Mouse (Mus musculus) intestine, embryonic 14.5 days (tissue): Measurements from ENCODE around the gene C2cd4d. TPM values are rescaled to one million over a fixed set of nuclear protein-coding genes. Genes with fewer than 3 reads are reported as not detected.

Experiments used
- ATAC-seq: fragments of 200-750 bp; cut with Nextera tagmentation; replicated peaks from 2 replicates; pipeline ENCODE4 v1.8.0; 2017; ENCODE audit warnings: low read depth, moderate number of reproducible peaks, moderate TSS enrichment, moderate library complexity; ENCODE audit not compliant: low FRiP score, low TSS enrichment
- DNase-seq: peaks from one replicate; pipeline ENCODE4 v3.0.0-alpha.2; 2018; ENCODE audit warnings: low spot score
- H3K27ac ChIP-seq: fragments of 300-500 bp; sonication (generic); 2 replicates; pipeline ENCODE4 v1.5.1; 2014; ENCODE audit warnings: low read depth, mild to moderate bottlenecking, control low read depth
- H3K27me3 ChIP-seq: fragments of 300-500 bp; sonication (generic); replicated peaks from 2 replicates; pipeline ENCODE4 v1.6.1; 2014; ENCODE audit warnings: low read length, control low read depth; ENCODE audit not compliant: control insufficient read depth, insufficient read depth
- H3K36me3 ChIP-seq: fragments of 300-500 bp; sonication (generic); 2 replicates; pipeline ENCODE4 v1.6.1; 2014; ENCODE audit warnings: low read length, control low read depth; ENCODE audit not compliant: control insufficient read depth, insufficient read depth
- H3K4me1 ChIP-seq: fragments of 300-500 bp; sonication (generic); replicated peaks from 2 replicates; pipeline ENCODE4 v1.6.1; 2014; ENCODE audit warnings: low read length, control low read depth, mixed read lengths; ENCODE audit not compliant: control insufficient read depth, insufficient read depth
- H3K4me2 ChIP-seq: fragments of 300-500 bp; sonication (generic); 2 replicates; pipeline ENCODE4 v1.6.1; 2014; ENCODE audit warnings: low read length
- H3K4me3 ChIP-seq: fragments of 300-500 bp; sonication (generic); 2 replicates; pipeline ENCODE4 v1.5.1; 2014; ENCODE audit warnings: low read depth, low read length, control low read depth, mixed read lengths
- H3K9ac ChIP-seq: fragments of 300-500 bp; sonication (generic); 2 replicates; pipeline ENCODE4 v1.6.1; 2014; ENCODE audit warnings: mild to moderate bottlenecking, low read length
- H3K9me3 ChIP-seq: fragments of 300-500 bp; sonication (generic); 2 replicates; pipeline ENCODE4 v1.6.1; 2016; ENCODE audit warnings: low read length, control low read depth; ENCODE audit not compliant: control insufficient read depth
- WGBS: fragments of 180-500 bp; shearing (Covaris S2); extraction: QIAGEN DNeasy Blood & Tissue Kit; methylation state at CpG from one replicate; pipeline ENCODE4 v1.1.7; 2014; 5-methylcytosine and 5-hydroxymethylcytosine counted together
- polyA plus RNA-seq: library from polyadenylated mRNA; unstranded; fragments of >200 nt; fragmentation: Nextera tagmentation; extraction: Ambion mirVana; gene quantifications from 2 replicates; pipeline ENCODE4 v1.2.1, GENCODE M21; 2014

The C2cd4d gene
- polyA plus RNA-seq, 1 experiment from 2014 or later, result 1.1 TPM

DNA sequence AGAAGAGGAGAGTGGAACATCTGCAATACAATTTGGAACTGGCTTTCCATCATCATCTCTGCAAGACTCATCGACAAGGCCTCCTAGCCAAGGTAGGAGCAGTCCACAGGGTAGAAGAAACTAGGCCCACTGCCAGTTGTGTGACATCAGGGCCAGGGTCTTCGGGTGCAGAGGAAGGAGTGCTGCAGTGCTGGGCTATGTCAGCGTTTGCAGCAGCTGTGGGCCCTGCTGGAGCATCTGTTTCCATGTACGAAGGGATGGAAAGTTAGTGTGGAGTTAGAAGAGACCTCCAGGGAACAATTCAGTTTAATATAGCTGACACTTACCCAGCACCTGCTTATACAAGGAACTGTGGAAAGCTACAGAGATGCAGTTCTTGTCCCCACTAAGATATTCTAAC lies 30.8 kb downstream of the C2cd4d start:
- Histone ChIP-seq H3K4me1 (no peaks in the 10 kb centered on the region), H3K4me3 (no peak overlapping the region), H3K27ac (no peak overlapping the region), H3K9me3 (no peaks in the 10 kb centered on the region), H3K9ac (no peak overlapping the region), H3K27me3 (peaks cover 17% of the 10 kb centered on the region), H3K4me2 (no peak overlapping the region), H3K36me3 (no peaks in the 10 kb centered on the region)
- WGBS, result 79% methylated on average over 4 of the region's 4 CpGs
- DNase-seq (no peak), ATAC-seq (no peak)

GRCm38 (mm10) chr3:94396336-94396735 lies 34.1 kb downstream of the C2cd4d start:
- Histone ChIP-seq H3K27ac (no peak overlapping the region), H3K36me3 (no peaks in the 10 kb centered on the region), H3K27me3 (peaks cover 42% of the 10 kb centered on the region), H3K4me3 (no peak overlapping the region), H3K4me2 (no peak overlapping the region), H3K9me3 (no peaks in the 10 kb centered on the region), H3K4me1 (0 out of 2 replicates have a peak, but pooled peaks cover 3% of the 10 kb centered on the region), H3K9ac (no peak overlapping the region)
- DNase-seq, result no peak
- ATAC-seq, result no peak
- WGBS, result 90% methylated on average over 1 of the region's 1 CpGs

GRCm38 (mm10) chr3:94396851-94397250 lies 34.6 kb downstream of the C2cd4d start:
- 80% methylated on average over 4 of the region's 4 CpGs for WGBS
- H3K4me3 ChIP-seq, result no peak overlapping the region
- no peak overlapping the region for H3K4me2 ChIP-seq
- H3K4me1 ChIP-seq, result 0 out of 2 replicates have a peak, but pooled peaks cover 3% of the 10 kb centered on the region
- H3K36me3 ChIP-seq, result no peaks in the 10 kb centered on the region
- no peaks in the 10 kb centered on the region for H3K9me3 ChIP-seq
- DNase-seq, result no peak
- no peak overlapping the region for H3K9ac ChIP-seq
- no peak for ATAC-seq
- peaks cover 47% of the 10 kb centered on the region for H3K27me3 ChIP-seq
- H3K27ac ChIP-seq, result no peak overlapping the region

DNA sequence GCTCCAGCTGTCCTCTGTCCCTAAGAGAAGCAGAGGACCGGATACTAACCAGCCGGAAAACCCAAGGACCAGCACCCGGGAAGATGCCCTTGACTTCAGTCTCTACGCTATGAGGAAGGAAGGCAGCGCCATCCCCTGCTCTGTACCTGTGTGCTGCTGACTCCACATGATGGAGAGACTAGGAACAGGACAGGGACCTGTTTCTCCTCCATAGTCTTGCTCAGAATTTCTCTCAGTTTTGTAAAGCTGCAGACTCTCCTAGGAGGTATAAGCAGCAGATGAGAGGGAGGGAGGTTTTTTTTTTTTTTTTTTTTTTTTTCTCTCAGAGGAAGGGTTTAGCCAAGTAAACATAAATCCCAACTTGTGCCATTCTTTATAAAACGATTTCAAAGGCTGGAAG lies 36.0 kb downstream of the C2cd4d start, which contains the start of gene Lingo4:
Gene Lingo4, plus strand, starts transcription at position 301 of the 400 bp plus-strand sequence.
- H3K4me2 ChIP-seq, result peak within 1 kb of the TSS; percentile 52
- WGBS, result 72% methylated on average over 6 of the region's 6 CpGs
- 0 out of 2 replicates have a peak within 1 kb of the TSS, but pooled peaks have one; percentile 3 for H3K9ac ChIP-seq

GRCm38 (mm10) chr3:94398943-94399481 lies 36.8 kb downstream of the C2cd4d start:
- Histone ChIP-seq H3K27me3 (peaks cover 50% of the 10 kb centered on the region), H3K27ac (no peak overlapping the region), H3K4me3 (peak overlapping the region; percentile 26), H3K36me3 (no peaks in the 10 kb centered on the region), H3K9me3 (no peaks in the 10 kb centered on the region), H3K4me2 (peak overlapping the region; percentile 52), H3K4me1 (0 out of 2 replicates have a peak, but pooled peaks cover 3% of the 10 kb centered on the region), H3K9ac (0 out of 2 replicates have a peak overlapping the region, but pooled peaks have one; percentile 3)
- 1% methylated on average over 19 of the region's 20 CpGs for WGBS
- ATAC-seq (no peak), DNase-seq (no peak)

More for the DNA sequence above, 36.0 kb downstream of the C2cd4d start, which contains the start of gene Lingo4:
- H3K4me1 ChIP-seq, result 0 out of 2 replicates have a peak, but pooled peaks cover 3% of the 10 kb centered on the region
- no peak within 1 kb of the TSS for H3K27ac ChIP-seq
- H3K36me3 ChIP-seq, result no peaks in the 10 kb centered on the region
- DNase-seq (no peak), ATAC-seq (no peak)
- H3K9me3 ChIP-seq, result no peaks in the 10 kb centered on the region
- peaks cover 50% of the 10 kb centered on the region for H3K27me3 ChIP-seq
- H3K4me3 ChIP-seq, result peak within 1 kb of the TSS; percentile 26

DNA sequence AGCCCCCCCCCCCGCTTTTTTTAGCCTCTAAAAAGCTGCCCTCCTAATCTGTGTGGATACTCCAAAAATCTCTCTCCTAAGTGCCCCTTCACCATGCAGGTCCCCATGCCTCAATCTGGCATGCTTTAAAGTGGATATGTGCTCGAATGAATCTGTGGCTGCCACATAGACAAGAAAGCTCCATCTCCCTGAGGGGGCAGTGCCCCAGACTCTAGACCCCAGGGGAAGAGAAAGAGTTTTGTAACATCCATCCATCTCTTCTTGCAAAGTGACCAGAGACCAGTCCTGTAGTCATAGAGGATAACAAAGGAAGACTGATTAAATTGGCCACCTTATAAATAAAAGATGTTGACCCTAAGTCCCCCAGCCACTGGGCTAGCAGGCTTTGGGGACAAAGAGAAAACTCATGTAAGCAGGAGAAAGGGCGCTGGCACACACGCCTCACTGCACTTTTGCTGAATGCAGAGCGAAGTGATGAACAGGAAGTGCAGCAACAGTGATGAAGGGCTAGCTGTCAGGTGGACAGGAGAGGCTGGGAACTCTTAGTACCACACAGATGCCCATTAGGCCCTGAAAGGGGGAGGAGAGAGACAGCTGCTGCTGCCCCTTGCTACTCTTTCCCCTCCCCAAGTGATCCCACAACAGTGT lies 37.5 kb downstream of the C2cd4d start:
- H3K4me2 ChIP-seq, result no peak overlapping the region; the same call in 1 of the 2 replicates
- WGBS, result 38% methylated on average over 5 of the region's 5 CpGs
- DNase-seq, result no peak
- H3K4me3 ChIP-seq, result no peak overlapping the region
- no peak overlapping the region for H3K27ac ChIP-seq
- no peaks in the 10 kb centered on the region for H3K36me3 ChIP-seq
- H3K9me3 ChIP-seq, result no peaks in the 10 kb centered on the region
- H3K27me3 ChIP-seq, result peaks cover 50% of the 10 kb centered on the region
- no peak for ATAC-seq
- H3K9ac ChIP-seq, result no peak overlapping the region
- H3K4me1 ChIP-seq, result 0 out of 2 replicates have a peak, but pooled peaks cover 3% of the 10 kb centered on the region

DNA sequence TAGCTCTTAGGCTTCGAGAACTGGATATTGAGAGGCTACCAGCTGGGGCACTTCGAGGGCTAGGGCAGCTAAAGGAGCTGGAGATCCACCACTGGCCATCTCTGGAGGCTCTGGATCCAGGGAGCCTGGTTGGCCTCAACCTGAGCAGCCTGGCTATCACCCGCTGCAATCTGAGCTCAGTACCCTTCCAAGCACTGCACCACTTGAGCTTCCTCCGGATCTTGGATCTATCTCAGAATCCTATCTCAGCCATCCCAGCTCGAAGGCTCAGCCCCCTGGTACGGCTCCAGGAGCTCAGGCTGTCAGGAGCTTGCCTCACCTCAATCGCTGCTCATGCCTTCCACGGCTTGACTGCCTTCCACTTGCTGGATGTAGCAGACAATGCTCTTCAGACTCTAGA lies 40.2 kb downstream of the C2cd4d start:
- Histone ChIP-seq H3K27me3 (peaks cover 39% of the 10 kb centered on the region), H3K27ac (no peak overlapping the region), H3K9ac (no peak overlapping the region), H3K36me3 (no peaks in the 10 kb centered on the region), H3K9me3 (no peaks in the 10 kb centered on the region), H3K4me3 (no peak overlapping the region), H3K4me2 (no peak overlapping the region), H3K4me1 (0 out of 2 replicates have a peak, but pooled peaks cover 3% of the 10 kb centered on the region)
- no peak for DNase-seq
- 62% methylated on average over 8 of the region's 8 CpGs for WGBS
- no peak for ATAC-seq

- no peaks in the 10 kb centered on the region for H3K4me1 ChIP-seq
- no peaks in the 10 kb centered on the region for H3K36me3 ChIP-seq
- H3K27ac ChIP-seq, result no peak overlapping the region
- DNase-seq (no peak), ATAC-seq (no peak)
- H3K4me3 ChIP-seq, result no peak overlapping the region
- no peak overlapping the region for H3K4me2 ChIP-seq
- WGBS, result 20% methylated on average over 7 of the region's 7 CpGs
- no peak overlapping the region for H3K9ac ChIP-seq
- no peaks in the 10 kb centered on the region for H3K9me3 ChIP-seq
- peaks cover 23% of the 10 kb centered on the region for H3K27me3 ChIP-seq
These were observed 42.3 kb downstream of the C2cd4d start for GRCm38 (mm10) chr3:94404366-94405054.
